Mouse (Mus musculus): ENCODE results near the gene Acot8.

DNA sequence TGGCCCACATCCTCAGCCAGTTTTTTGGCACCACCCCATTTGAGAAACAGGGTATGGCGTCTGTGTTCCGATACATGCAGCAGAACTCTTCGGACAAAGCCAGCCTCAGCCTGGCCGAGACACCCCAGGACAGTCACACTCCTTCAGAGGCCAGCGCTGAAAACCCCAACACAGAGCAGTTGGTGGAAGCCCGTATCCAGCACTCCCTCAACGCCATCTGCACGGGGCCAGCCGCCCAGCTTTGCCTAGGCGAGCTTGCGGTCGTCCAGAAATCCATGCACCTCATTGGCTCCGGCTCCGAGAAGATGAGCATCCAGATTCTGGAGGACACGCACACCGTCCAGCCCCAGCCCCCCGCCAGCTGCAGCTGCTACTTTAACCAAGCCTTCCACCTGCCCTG lies 20.8 kb upstream of the Acot8 start:
- TF ChIP-seq CTCF (IDR thresholded peaks at IDR 0.05), result no peak
- TF ChIP-seq EP300 (IDR thresholded peaks at IDR 0.05), result no peak

Data from lung, postnatal 0 days (tissue).